Mouse (Mus musculus): ENCODE results near the gene Jmjd6. TPM values are rescaled to one million over a fixed set of nuclear protein-coding genes. Genes with fewer than 3 reads are reported as not detected.
A peak's percentile ranks its signal among the peaks of the same experiment; 100 is the strongest.
"Not testable (repeated sequence)": the region's sequence is repeated elsewhere in the genome, so short reads cannot be mapped to it uniquely, and the experiment has no call there.

The Jmjd6 gene
- polyA plus RNA-seq, 1 experiment from 2014 or later: 83.4 TPM

DNA sequence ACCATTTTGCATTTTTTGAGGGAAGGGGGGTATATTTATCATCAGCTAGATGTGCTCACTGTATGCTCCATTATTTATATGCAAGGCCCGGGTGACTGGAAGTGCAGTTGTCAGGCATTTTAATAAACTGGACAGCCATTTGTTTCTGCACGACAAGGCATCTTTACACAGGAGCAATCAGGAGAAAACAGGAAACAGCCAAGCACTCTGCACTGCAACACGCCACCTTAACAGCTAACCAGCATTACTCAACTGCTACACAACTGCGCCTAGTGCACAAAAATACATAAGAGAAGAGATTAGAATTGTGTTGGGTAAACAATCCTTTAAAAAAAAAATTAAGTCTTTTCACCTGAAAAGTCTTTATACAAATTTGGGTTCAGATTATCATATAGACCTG is 6.8 kb upstream of the Jmjd6 start:
- peak overlapping the region; percentile 98; the same call in 1 of the 2 replicates for H3K4me3 ChIP-seq

DNA sequence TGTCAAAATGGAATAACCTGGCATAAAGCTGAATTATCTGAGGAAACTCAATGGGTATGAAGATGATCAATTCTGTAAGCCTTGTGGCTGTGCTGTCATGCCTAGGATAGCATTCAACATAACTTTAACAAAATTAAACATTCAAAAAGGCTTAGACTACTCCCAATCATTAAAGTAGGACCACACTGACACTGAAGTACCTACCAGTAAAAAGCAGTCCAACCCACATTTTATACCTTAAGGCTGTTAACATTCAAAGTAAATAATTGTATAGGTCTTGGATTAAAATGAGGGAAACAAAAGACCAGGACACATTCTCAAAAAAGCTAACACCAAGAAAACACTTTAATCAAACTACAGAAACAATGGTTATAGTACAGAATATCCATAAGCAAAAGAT is 6.3 kb upstream of the Jmjd6 start:
- ATAC-seq (ENCODE audit: insufficient number of reproducible peaks, low FRiP score, low TSS enrichment, low read depth): no peak
- H3K4me3 ChIP-seq: no peak overlapping the region
- no peak overlapping the region for H3K27ac ChIP-seq
- no peaks in the 10 kb centered on the region for H3K9me3 ChIP-seq
- H3K27me3 ChIP-seq: no peaks in the 10 kb centered on the region
- peaks cover 39% of the 10 kb centered on the region for H3K36me3 ChIP-seq
- peaks cover 13% of the 10 kb centered on the region for H3K4me1 ChIP-seq
- no peak overlapping the region for H3K9ac ChIP-seq
- H3K4me2 ChIP-seq: no peak overlapping the region

More for the DNA sequence above, 6.8 kb upstream of the Jmjd6 start:
- peaks cover 39% of the 10 kb centered on the region for H3K36me3 ChIP-seq
- peak overlapping the region; percentile 68; the same call in 1 of the 2 replicates for H3K4me2 ChIP-seq
- H3K4me1 ChIP-seq: peaks cover 17% of the 10 kb centered on the region
- WGBS: 52% methylated on average over 4 of the region's 4 CpGs
- no peak overlapping the region for H3K27ac ChIP-seq
- H3K27me3 ChIP-seq: no peaks in the 10 kb centered on the region
- H3K9me3 ChIP-seq: no peaks in the 10 kb centered on the region
- H3K9ac ChIP-seq: no peak overlapping the region
- no peak for ATAC-seq (ENCODE audit: insufficient number of reproducible peaks, low FRiP score, low TSS enrichment, low read depth)

DNA sequence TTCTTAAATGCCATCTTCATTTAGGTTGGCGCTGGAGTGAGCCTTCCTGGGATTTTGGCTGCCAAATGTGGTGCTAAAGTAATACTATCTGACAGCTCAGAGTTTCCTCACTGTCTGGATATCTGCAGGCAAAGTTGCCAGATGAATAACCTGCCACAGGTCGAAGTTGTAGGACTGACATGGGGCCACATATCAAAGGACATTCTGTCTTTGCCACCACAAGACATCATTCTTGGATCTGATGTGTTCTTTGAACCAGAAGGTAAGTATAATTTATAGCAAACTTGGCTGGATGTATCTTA is 5.6 kb upstream of the Jmjd6 start:
- H3K9me3 ChIP-seq; H3K27ac ChIP-seq; H3K4me3 ChIP-seq; H3K27me3 ChIP-seq; H3K9ac ChIP-seq; H3K4me2 ChIP-seq; ATAC-seq (ENCODE audit: insufficient number of reproducible peaks, low FRiP score, low TSS enrichment, low read depth): not testable (repeated sequence)
- 73% methylated on average over 2 of the region's 2 CpGs for WGBS
- Histone ChIP-seq H3K36me3 (peaks cover 39% of the 10 kb centered on the region), H3K4me1 (peaks cover 15% of the 10 kb centered on the region)

DNA sequence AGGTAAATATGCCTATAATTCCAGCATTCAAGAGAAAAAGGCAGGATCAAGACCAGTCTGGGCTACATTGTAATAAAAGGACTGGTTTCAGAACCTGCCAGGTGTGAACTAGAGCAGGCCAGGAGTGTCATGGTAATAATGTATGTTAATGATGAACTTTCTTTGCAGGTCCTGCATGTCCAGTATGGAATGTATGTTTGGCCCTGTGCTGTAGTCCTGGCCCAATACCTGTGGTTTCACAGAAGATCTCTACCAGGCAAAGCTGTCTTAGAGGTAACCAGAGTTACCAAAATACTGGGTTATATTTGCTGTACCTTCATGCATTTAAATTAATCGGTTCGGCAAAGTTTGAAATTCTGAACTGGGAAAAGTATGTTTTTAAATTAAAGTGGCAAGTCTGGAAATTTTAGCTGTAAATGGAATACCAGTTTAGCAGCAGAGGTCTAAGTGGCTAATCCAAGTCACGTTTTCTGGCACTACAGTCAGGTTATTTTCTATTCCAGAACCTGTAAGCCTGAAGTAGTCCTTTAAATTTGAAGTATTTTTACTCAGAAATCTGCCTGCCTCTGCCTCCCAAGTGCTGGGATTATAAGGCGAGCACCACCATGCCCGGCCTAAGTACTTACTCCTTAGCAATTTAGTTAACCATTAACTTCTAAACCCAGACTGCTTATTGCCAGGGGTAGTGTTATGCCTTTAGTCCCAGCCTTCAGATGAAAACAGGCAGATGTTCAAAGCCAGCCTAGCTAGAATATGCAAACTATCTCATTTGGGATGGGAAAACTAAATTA is 5.0 kb upstream of the Jmjd6 start:
- Histone ChIP-seq H3K4me2 (no peak overlapping the region), H3K36me3 (peaks cover 39% of the 10 kb centered on the region), H3K27ac (no peak overlapping the region), H3K9me3 (no peaks in the 10 kb centered on the region), H3K9ac (no peak overlapping the region), H3K27me3 (no peaks in the 10 kb centered on the region), H3K4me3 (no peak overlapping the region), H3K4me1 (peaks cover 15% of the 10 kb centered on the region)
- no peak for ATAC-seq (ENCODE audit: insufficient number of reproducible peaks, low FRiP score, low TSS enrichment, low read depth)
- 79% methylated on average over 5 of the region's 5 CpGs for WGBS

DNA sequence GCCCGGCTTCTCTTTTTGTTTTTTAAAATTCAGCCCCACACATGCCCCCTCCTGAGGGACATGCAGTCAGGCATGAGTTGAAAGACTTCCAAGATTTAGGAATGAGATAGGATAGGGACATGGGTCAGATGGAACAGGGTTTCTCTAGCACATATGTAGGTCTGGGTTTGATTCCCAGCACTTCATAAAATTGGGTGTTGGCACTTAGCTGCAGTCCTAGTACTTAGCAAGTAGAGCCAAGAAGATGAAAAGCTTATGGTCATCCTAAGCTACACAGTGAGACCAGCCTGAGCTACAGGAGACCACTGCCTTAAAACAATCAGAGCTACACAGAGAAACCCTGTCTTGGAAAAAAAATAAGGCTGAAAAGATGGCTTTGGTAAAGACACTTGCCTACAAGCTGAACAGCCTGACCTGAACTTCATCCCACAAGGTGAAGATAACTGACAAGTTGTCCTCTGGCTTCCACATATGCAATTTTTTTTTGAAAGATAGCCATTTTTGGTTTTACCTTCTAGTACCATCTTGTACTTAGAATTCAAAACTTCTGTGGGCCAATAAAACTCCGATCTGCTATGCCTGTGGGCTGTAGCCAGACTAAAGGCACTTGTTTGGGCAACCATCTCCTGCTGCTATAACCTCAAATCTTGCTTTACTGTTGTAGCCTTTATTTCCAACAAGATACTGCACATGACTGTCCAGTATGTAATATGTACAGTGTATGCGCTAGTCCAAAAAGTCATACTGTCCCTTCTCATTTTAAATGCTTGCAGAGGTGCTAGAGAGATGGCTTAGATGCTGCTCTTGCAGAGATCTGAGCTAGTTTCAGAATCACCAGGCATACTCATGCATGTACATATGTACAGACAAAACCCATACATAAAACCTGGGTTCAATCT is 4.2 kb upstream of the Jmjd6 start:
- Histone ChIP-seq H3K4me3 (no peak overlapping the region), H3K9ac (no peak overlapping the region), H3K9me3 (no peaks in the 10 kb centered on the region), H3K27ac (no peak overlapping the region), H3K4me2 (no peak overlapping the region), H3K4me1 (peaks cover 15% of the 10 kb centered on the region), H3K27me3 (no peaks in the 10 kb centered on the region), H3K36me3 (peaks cover 39% of the 10 kb centered on the region)
- WGBS: 86% methylated on average over 3 of the region's 3 CpGs
- no peak for ATAC-seq (ENCODE audit: insufficient number of reproducible peaks, low FRiP score, low TSS enrichment, low read depth)

DNA sequence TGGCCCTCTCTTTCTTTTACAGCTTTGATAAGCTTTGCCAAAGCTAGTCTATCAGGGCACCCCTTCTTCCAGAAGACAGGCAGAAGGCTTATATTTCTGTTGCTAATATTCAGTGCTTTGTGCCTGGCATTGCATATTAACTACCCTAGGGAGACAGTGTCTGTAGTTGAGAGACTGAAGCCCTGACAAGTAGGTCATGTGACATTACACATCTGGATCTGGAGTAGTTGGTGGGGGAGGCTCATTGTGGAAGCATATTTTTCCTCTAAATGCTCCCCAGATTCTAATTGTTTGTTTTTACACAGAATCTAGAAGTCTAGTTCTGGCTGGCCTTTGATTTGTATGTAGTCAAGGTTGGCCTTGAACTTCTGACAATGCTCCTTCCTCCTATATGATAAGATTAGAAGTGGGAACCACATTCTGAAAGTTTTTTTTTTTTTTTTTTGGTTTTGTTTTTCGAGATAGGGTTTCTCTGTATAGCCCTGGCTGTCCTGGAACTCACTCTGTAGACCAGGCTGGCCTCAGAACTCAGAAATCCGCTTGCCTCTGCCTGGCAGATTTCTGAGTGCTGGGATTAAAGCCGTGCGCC is 3.4 kb upstream of the Jmjd6 start:
- Histone ChIP-seq H3K4me3 (no peak overlapping the region), H3K36me3 (peaks cover 39% of the 10 kb centered on the region)
- 77% methylated on average over 4 of the region's 4 CpGs for WGBS

DNA sequence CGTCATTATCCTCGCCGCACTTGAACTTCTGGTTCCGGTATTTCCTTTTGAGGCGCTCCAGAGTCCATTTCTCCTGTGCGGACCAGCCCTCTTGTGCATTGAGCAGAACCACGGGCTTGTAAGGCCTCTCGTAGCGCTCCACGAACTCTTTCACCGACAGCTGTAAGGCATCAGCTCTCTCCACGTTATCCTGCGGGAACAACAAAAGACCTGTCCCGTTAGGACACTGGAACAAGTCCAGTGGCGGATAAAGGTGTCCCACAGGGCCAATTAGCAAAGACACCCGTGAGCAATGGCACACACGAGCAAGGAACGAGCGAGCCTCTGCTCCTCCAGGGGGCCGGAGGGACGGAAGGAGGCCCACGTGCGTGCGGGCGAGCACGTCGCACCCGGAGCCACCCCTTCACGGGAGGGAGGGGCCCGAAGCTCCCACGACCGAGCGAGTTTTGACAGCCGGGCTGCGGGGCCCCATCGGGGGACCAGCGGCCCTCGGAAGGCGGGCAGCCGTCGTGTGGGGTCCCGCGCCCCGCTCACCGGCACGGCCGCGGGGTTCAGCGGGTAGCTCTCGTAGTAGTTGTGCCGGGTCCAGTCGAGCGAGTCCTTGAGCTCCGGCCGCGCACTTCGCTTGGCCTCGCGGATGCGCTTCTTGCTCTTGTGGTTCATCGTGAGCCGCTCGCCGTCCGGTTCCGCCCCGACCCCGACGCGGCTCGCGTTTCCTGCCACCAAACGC is 553 bp downstream of the Jmjd6 start:
- peak overlapping the region; percentile 90 for H3K4me3 ChIP-seq
- ATAC-seq (ENCODE audit: insufficient number of reproducible peaks, low FRiP score, low TSS enrichment, low read depth): peak; percentile 77
- H3K9ac ChIP-seq: peak overlapping the region; percentile 83
- H3K4me2 ChIP-seq: peak overlapping the region; percentile 76
- no peaks in the 10 kb centered on the region for H3K27me3 ChIP-seq
- peaks cover 39% of the 10 kb centered on the region for H3K4me1 ChIP-seq
- peak overlapping the region; percentile 99 for H3K27ac ChIP-seq
- no peaks in the 10 kb centered on the region for H3K9me3 ChIP-seq
- under 1% methylated on average over 73 of the region's 73 CpGs for WGBS
- peaks cover 47% of the 10 kb centered on the region for H3K36me3 ChIP-seq

More for the DNA sequence above, 3.4 kb upstream of the Jmjd6 start:
- Histone ChIP-seq H3K9me3 (no peaks in the 10 kb centered on the region), H3K4me2 (no peak overlapping the region), H3K9ac (no peak overlapping the region), H3K27me3 (no peaks in the 10 kb centered on the region), H3K27ac (0 out of 2 replicates have a peak overlapping the region, but pooled peaks have one; percentile 27), H3K4me1 (peaks cover 17% of the 10 kb centered on the region)
- no peak for ATAC-seq (ENCODE audit: insufficient number of reproducible peaks, low FRiP score, low TSS enrichment, low read depth)

DNA sequence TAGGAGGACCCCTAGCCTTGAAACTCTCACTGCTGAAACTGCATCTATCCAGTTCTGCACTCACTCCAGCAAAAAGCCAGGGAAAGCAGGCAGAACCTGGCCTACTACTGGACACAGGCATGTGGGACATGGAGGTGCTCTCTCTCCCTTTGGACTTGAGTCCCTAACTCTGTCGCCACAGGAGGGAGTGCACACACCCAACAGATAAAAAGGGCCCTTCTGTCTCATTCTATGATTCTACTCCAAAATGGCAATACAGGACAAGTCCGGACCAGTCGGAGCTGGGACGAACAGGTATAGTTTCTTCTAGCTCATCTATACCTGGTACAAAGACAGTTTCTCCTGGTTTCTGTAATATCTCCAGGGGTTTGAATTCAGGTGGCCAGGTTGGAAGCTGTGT is 2.5 kb downstream of the Jmjd6 start:
- H3K4me2 ChIP-seq: peak overlapping the region; percentile 76
- H3K27me3 ChIP-seq: no peaks in the 10 kb centered on the region
- peaks cover 39% of the 10 kb centered on the region for H3K4me1 ChIP-seq
- 72% methylated on average over 4 of the region's 4 CpGs for WGBS
- peak overlapping the region; percentile 39; the same call in 1 of the 2 replicates for H3K9ac ChIP-seq
- no peak overlapping the region for H3K27ac ChIP-seq
- ATAC-seq (ENCODE audit: insufficient number of reproducible peaks, low FRiP score, low TSS enrichment, low read depth): no peak
- no peaks in the 10 kb centered on the region for H3K9me3 ChIP-seq
- peaks cover 54% of the 10 kb centered on the region for H3K36me3 ChIP-seq
- H3K4me3 ChIP-seq: peak overlapping the region; percentile 90

DNA sequence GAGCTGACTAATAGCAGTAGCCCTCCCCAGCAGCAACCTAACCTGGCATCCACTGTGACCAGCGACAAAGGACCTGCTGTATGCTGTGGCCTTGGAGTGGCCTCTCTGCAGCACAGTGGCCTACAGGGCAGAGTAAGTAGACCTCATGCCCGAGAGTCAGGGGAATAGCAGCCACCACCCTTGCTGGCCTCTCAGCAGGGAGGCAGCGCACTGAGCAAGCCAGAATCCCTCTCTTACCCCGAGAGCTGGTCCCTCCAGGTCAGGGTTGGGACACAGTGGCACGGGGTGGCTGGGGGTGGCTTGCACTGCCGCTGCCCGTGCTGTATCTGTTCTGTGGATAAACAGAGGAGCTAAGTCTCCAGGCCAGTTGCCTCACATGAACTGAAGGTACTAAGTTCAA is 3.6 kb downstream of the Jmjd6 start:
- peak overlapping the region; percentile 3; the same call in 1 of the 2 replicates for H3K9ac ChIP-seq
- H3K36me3 ChIP-seq: peaks cover 66% of the 10 kb centered on the region
- no peaks in the 10 kb centered on the region for H3K27me3 ChIP-seq
- no peaks in the 10 kb centered on the region for H3K9me3 ChIP-seq
- no peak overlapping the region for H3K4me3 ChIP-seq
- H3K4me2 ChIP-seq: peak overlapping the region; percentile 4; the same call in 1 of the 2 replicates
- peaks cover 38% of the 10 kb centered on the region for H3K4me1 ChIP-seq
- 72% methylated on average over 7 of the region's 7 CpGs for WGBS
- ATAC-seq (ENCODE audit: insufficient number of reproducible peaks, low FRiP score, low TSS enrichment, low read depth): no peak
- H3K27ac ChIP-seq: no peak overlapping the region

DNA sequence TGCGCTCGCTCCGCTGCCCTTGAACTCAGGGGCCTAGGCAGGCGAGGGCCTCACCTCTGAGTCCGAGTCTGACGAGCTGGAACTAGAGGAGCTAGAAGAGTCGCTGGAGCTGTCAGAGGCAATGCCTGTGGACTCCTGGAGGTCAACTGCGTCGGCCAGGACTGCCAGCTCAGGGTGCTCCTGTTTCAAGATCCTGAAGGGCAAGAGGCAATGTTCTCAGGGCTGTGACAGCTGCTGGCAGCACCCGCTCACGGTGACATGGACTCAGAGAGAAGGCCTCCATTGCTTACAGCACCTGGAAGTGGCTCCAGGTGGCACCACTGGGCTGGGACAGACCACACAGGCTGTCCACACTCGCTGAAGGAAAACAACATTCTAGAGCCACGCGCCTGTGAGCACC is 4.3 kb downstream of the Jmjd6 start:
- 90% methylated on average over 14 of the region's 14 CpGs for WGBS
- H3K27ac ChIP-seq: no peak overlapping the region
- ATAC-seq (ENCODE audit: insufficient number of reproducible peaks, low FRiP score, low TSS enrichment, low read depth): no peak
- H3K36me3 ChIP-seq: peaks cover 72% of the 10 kb centered on the region
- no peaks in the 10 kb centered on the region for H3K27me3 ChIP-seq
- no peak overlapping the region for H3K4me3 ChIP-seq
- H3K4me1 ChIP-seq: peaks cover 32% of the 10 kb centered on the region
- no peaks in the 10 kb centered on the region for H3K9me3 ChIP-seq
- H3K9ac ChIP-seq: no peak overlapping the region
- no peak overlapping the region for H3K4me2 ChIP-seq

DNA sequence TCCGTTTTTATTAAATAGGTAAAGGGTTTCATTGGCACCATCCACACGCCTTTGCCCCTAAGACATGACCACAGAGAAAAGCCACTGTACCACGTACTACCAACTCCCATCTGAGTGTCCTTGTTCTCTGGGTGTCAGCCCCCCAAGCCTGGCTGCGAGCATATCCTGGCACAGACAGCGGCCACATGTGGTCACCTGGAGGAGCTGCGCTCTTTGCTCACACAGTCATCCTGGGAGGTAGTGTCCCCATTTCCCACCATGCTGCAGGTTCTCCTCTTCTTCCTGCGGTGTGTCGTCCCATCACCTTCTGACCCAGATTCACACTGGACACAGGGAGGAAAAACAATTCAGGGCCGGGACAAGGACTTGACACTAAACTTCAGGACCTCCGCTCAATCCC is 5.8 kb downstream of the Jmjd6 start:
- no peak overlapping the region for H3K9ac ChIP-seq
- peaks cover 86% of the 10 kb centered on the region for H3K36me3 ChIP-seq
- H3K4me1 ChIP-seq: peaks cover 37% of the 10 kb centered on the region
- WGBS: 92% methylated on average over 10 of the region's 10 CpGs
- no peak for ATAC-seq (ENCODE audit: insufficient number of reproducible peaks, low FRiP score, low TSS enrichment, low read depth)
- no peaks in the 10 kb centered on the region for H3K9me3 ChIP-seq
- H3K4me2 ChIP-seq: no peak overlapping the region
- no peak overlapping the region for H3K27ac ChIP-seq
- H3K4me3 ChIP-seq: no peak overlapping the region
- H3K27me3 ChIP-seq: no peaks in the 10 kb centered on the region
